ENCODE assay signal across 9 mouse cellular contexts in the genomic region with DNA sequence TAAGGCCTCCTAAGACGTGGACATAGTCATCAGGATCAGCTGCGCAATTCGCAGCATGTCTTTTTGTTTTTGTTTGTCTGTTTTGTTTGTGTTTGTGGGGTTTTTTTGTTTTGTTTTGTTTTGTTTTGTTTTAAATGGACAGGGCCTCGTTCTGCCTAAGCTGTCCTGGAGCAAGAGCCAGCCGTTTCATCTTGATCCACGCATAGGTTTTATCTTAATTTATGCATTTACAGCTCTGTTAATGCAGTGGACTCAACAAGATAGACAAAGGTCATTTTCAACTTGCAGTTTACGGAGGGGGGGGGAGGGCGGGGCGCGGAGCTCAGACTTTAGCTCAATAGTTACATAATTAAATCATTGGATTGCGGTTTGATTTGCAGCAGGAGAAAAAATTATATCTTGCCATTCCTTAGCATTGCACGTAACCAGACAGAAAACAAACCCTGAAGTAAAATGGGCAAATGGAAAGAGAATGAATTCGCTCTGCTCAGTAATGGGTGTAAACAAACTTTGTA. TPM values are rescaled to one million over a fixed set of nuclear protein-coding genes. Genes with fewer than 3 reads are reported as not detected.
DNase-seq lines count a peak whose midpoint lies in the region; ATAC-seq and TF ChIP-seq lines count a peak whose summit lies in the region.
"Had no signal": no experiment of that assay in that cellular context is flagged by ENCODE, and none has a peak within 500 bp of the region (broad histone marks: within the 10 kb centered on the region; RNA-seq: fewer than 3 reads in every experiment).

No protein-coding gene starts in this region.

- intact Hi-C loops in gastrocnemius, adult 2 months (cut with DNase I), result loop anchor here (5.0 kb wide), 1 partner anchor 66 kb away; a partner anchor contains a TSS

- TF ChIP-seq CTCF in gastrocnemius, adult 2 months (IDR thresholded peaks at IDR 0.05), result no peak
- no peak for TF ChIP-seq CTCF in lung, adult 2 months (IDR thresholded peaks at IDR 0.05; ENCODE audit: insufficient read depth, low read length)
- no peak for TF ChIP-seq CTCF in intestine, postnatal 0 days (IDR thresholded peaks at IDR 0.05; ENCODE audit: low read depth)
- no peak for TF ChIP-seq CTCF in small intestine, adult 2 months (IDR thresholded peaks at IDR 0.05; ENCODE audit: extremely low read depth, insufficient read length, insufficient replicate concordance, low read depth, low read length)

- no peaks in the 10 kb centered on the region for H3K27me3 ChIP-seq in intestine, postnatal 0 days (replicated peaks; ENCODE audit: control insufficient read depth, insufficient read depth, low read length)
- H3K27me3 ChIP-seq in small intestine, adult 2 months (ENCODE audit: control insufficient read depth, insufficient read depth, low read length), result no peaks in the 10 kb centered on the region

- H3K4me2 ChIP-seq in intestine, postnatal 0 days (replicated peaks; ENCODE audit: low read depth), result peak overlapping the region; percentile 77

- no peaks in the 10 kb centered on the region for H3K36me3 ChIP-seq in intestine, postnatal 0 days (ENCODE audit: control insufficient read depth, insufficient read depth)
- H3K36me3 ChIP-seq in small intestine, adult 2 months (ENCODE audit: control insufficient read depth, insufficient read depth, low read length), result no peaks in the 10 kb centered on the region

- DNase-seq in gastrocnemius, adult 2 months, result no peak
- DNase-seq in gastrocnemius, postnatal 25 days, result no peak
- no peak for DNase-seq in lung, adult 2 months
- DNase-seq in lung, adult 18-20 months, result no peak
- no peak for DNase-seq in cerebellum, adult 9-10 months
- DNase-seq in right cerebral cortex, postnatal 4 days, result no peak
- DNase-seq: cerebellum, adult 11 months had no signal

- peak overlapping the region; percentile 88 for H3K27ac ChIP-seq in gastrocnemius, adult 2 months
- H3K27ac ChIP-seq in intestine, postnatal 0 days (ENCODE audit: low read depth, low read length), result peak overlapping the region; percentile 97
- peak overlapping the region; percentile 99 for H3K27ac ChIP-seq in small intestine, adult 2 months (ENCODE audit: insufficient read depth, low read depth, low read length)

- WGBS in lung, adult 2 months, result 67% methylated on average over 13 of the region's 13 CpGs
- 39% methylated on average over 13 of the region's 13 CpGs for WGBS in intestine, postnatal 0 days
- WGBS in small intestine, adult 2 months, result 22% methylated on average over 13 of the region's 13 CpGs

- H3K9me3 ChIP-seq in intestine, postnatal 0 days (ENCODE audit: control insufficient read depth), result no peaks in the 10 kb centered on the region

- H3K4me3 ChIP-seq in gastrocnemius, adult 2 months, result peak overlapping the region; percentile 75
- H3K4me3 ChIP-seq in lung, adult 2 months (replicated peaks; ENCODE audit: extremely low read depth, low read depth, low read length), result peak overlapping the region; percentile 13
- peak overlapping the region; percentile 46; the same call in 1 of the 2 replicates for H3K4me3 ChIP-seq in intestine, postnatal 0 days (ENCODE audit: low read depth, low read length)
- no peak overlapping the region for H3K4me3 ChIP-seq in small intestine, adult 2 months (ENCODE audit: low read depth, low read length)

- H3K4me1 ChIP-seq in lung, adult 2 months (ENCODE audit: control insufficient read depth, insufficient read depth, low read length), result peaks cover 2% of the 10 kb centered on the region
- no peaks in the 10 kb centered on the region for H3K4me1 ChIP-seq in intestine, postnatal 0 days (replicated peaks; ENCODE audit: control insufficient read depth, insufficient read depth, low read length)
- H3K4me1 ChIP-seq in small intestine, adult 2 months (ENCODE audit: control insufficient read depth, insufficient read depth, insufficient read length, low read length), result peaks cover 6% of the 10 kb centered on the region

- no peak for TF ChIP-seq POLR2A in lung, adult 2 months (IDR thresholded peaks at IDR 0.05; ENCODE audit: borderline replicate concordance, extremely low read depth, low read depth, low read length)
- TF ChIP-seq POLR2A in small intestine, adult 2 months (IDR thresholded peaks at IDR 0.05; ENCODE audit: low read depth, low read length), result no peak

- peak overlapping the region; percentile 66; the same call in 1 of the 2 replicates for H3K9ac ChIP-seq in intestine, postnatal 0 days (ENCODE audit: low read depth, low read length)

- peak; percentile 75 for ATAC-seq in intestine, postnatal 0 days

RNA-seq across cellular contexts. Expression of a gene that starts 1.3 kb away (rescaled TPM):
- 1 to 10 TPM; 2.3 to 2.6 TPM for total RNA-seq in gastrocnemius, adult 2 months (2021)
- total RNA-seq in gastrocnemius, postnatal 25 days (2021), result 1 to 10 TPM; 1.3 to 2.7 TPM
- 3.8 and 7.6 TPM in 2 replicates for polyA plus RNA-seq in lung, adult 2 months (2012; rRNA removed)
- polyA plus RNA-seq in intestine, postnatal 0 days (2015; fragmentation: Nextera tagmentation; extraction: Ambion mirVana), result 73.5 and 86.6 TPM in 2 replicates
- 24.1 and 67.4 TPM in 2 replicates for polyA plus RNA-seq in small intestine, adult 2 months (2012; rRNA removed)
